Mouse (Mus musculus) layer of hippocampus, adult 6 months (tissue): Measurements from ENCODE around the gene Cox6a1. TPM values are rescaled to one million over a fixed set of nuclear protein-coding genes. Genes with fewer than 3 reads are reported as not detected.

Experiments
- long read RNA-seq, 2 experiments: library from polyadenylated mRNA; unstranded; transcript quantifications; one replicate each; pipeline ENCODE4 v2.0.0; 2019 to 2020
- polyA plus RNA-seq: library from polyadenylated mRNA; unstranded; fragments of <200 nt; fragmentation: Nextera tagmentation; gene quantifications from 2 replicates; pipeline ENCODE4 v1.2.3, GENCODE M21; 2021

Cox6a1 gene
- polyA plus RNA-seq: 2,766 and 2,985 TPM in 2 replicates
- long read RNA-seq, experiment 1, transcript Cox6a1-201 (3 exons, 571 nt): major isoform, 1,134 of 1,152 reads
- long read RNA-seq, experiment 1, transcript Cox6a1-202 (2 exons, 620 nt): minor isoform, 18 of 1,152 reads
- long read RNA-seq, experiment 1, partial matches to known transcripts: 0 of 1,152 reads
- long read RNA-seq, experiment 1, other reads (novel, unspliced or antisense): 0 of 1,152 reads
- long read RNA-seq, experiment 2, transcript Cox6a1-201 (3 exons, 571 nt): major isoform, 39 of 40 reads
- long read RNA-seq, experiment 2, partial matches to known transcripts: 0 of 40 reads
- long read RNA-seq, experiment 2, other reads (novel, unspliced or antisense): 0 of 40 reads

DNA sequence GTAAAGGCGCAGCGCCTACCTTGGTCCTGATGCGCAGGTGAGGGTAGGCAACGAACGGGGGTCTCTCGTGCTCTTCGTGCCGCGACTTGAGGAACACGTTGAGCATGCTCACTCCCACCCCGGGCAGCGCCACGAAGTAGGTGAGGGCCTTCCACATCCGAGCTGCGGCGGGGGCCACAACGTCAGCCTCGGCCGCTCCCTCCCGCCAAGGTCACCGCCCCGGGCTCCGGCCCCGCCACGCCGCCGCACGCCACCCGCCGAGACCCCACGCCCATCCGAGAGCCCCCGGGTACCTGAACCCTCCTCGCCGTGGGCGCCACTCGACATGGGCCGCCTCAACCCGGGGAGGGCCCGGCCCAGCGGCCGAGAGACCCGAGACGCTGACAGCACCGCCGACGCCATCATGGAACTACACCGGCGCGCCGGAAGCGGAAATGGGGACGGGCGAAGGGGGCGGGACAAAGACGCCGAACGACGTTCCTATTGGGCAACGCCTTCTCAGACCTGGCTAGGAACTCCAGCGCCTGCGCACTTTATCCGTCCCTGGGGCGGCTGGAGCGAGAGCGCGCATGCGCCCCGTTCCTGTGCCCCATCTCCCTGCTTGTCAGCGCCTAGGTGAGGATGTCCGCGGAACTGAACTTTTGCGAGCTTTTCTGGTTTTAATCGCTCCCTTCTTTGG lies at the start of gene Cox6a1:
Gene Cox6a1 (minus strand): TSS at position 436 of the 679 bp plus-strand sequence.

DNA sequence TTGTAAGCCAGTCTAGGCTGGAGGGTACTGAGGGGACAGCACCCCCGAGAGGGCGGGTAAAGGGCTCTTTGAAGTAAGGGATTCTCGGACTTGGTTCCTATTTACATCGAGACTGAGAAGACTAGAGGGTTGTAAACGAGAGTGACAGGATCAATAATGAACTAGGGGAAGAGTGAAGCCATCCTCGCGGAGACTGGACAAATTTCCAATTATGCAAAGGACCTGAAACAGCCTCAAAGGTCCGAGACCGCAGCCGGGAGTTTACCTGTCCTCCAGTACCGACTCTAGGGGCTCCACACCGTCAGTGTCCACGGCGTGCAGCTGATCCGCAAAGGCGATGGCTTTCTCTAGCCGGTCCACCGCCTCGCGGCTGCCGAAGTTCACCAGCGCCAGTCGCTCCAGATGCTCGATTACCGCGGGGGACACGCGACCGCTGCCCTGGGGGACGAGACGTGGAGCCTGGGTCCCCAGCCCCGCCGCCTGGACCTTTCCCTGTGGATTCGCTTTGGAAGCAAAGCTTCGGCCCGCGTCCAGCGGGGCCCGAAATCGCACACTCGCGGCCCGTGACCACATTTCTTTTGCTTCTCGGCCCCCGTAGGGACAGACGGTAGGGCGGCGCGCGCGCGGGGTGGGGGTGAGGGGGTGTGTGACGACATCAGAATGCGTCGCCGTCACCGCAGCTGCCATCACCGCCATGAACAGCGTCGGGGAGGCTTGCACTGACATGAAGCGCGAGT lies 8.0 kb downstream of the Cox6a1 start, which contains the start of the genes Gatc and Triap1:
Gene Gatc (minus strand): TSS at position 602 of the 737 bp plus-strand sequence.
Gene Triap1 (plus strand): TSS at position 649 of the 737 bp plus-strand sequence.

DNA sequence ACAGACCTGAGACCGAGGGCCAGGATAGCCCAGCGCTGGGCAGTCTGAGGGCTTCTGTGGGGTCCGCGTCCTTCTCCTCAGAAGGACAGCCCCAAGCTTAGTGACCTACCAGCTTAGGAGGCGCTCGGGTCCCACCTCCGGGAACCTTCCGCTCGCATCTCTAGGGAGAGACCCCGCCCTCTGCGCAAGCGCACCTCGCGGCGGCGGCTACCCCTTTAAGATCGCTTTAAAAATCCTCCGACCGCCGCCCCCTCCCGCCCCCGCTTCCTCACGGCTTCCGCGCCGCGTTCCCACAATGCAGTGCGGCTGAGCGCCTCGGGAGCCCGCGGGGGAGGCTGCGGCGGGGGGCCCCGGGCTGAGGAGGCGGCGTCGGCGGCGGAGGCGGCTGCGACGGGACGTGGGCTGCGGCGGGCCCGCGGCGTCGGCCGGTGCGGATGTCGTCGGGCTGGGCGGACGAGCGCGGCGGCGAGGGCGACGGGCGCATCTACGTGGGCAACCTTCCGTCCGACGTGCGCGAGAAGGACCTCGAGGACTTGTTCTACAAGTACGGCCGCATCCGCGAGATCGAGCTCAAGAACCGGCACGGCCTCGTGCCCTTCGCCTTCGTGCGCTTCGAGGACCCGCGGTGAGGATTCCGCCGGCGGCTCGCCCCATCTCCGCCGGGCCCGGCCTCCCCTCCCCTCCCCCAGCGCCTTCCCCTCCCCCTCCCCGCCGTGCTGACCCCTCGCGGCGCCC lies 21.7 kb downstream of the Cox6a1 start, which contains the start of gene Srsf9:
Gene Srsf9 (plus strand): TSS at position 303 of the 735 bp plus-strand sequence.

DNA sequence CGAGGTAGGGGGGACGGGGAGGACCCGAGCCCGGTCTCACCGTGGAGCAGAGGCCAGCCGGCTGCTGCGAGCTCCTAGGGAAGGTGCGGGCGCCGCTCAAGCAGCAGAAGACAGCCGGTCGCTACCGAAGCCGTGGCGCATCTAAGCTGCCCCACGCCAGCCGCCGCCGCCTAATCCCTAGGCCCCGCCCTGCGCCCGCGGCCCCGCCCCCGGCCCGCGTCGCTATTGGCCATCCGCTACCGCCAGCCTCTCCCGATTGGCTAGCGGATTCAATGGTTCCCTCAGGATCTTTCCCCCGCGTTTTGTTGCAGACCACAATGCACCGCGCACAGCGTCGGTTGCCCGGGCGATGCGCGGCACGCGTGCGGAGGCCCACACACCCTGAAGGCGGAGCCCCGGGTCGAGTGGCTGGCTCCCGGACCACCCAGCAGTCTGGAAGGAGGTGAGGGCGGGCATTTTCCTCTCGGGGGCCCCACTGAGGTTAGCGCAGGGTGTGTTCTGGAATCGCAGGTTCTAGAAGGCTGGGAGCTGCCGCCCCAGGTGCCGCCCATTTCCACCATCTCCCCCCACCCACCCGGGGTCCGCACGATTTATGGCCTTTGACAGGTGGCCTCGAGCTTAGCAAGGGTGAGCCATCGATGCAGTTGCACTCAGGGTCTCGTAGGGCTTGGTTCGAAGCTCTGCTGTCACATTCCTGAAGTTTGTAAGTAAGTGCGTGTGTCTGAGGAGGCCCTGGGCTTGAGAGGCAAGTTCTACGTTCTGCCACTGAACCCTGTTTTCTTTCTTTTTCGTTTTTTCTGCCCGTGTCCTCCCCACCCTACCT lies 47.8 kb downstream of the Cox6a1 start, which contains the start of gene Dynll1:
Gene Dynll1 (minus strand): TSS at position 208 of the 823 bp plus-strand sequence.

Other genes with a start within 250 kb of the Cox6a1 start
- gene Acads, start 229.6 kb downstream of the Cox6a1 start, polyA plus RNA-seq: 4.2 and 4.3 TPM in 2 replicates
- gene Unc119b, start 214.0 kb downstream of the Cox6a1 start, polyA plus RNA-seq: 17.7 and 19.2 TPM in 2 replicates
- 20.8 and 25.1 TPM in 2 replicates for gene Mlec, start 190.8 kb downstream of the Cox6a1 start, polyA plus RNA-seq
- 8.6 and 9.8 TPM in 2 replicates for gene Cabp1, start 154.6 kb downstream of the Cox6a1 start, polyA plus RNA-seq
- gene Pop5, start 113.1 kb downstream of the Cox6a1 start, polyA plus RNA-seq: 325 and 335 TPM in 2 replicates
- 49.6 and 52.5 TPM in 2 replicates for gene Rnf10, start 76.1 kb downstream of the Cox6a1 start, polyA plus RNA-seq
- 61.2 and 63.5 TPM in 2 replicates for gene Coq5, start 69.3 kb downstream of the Cox6a1 start, polyA plus RNA-seq
- 357 and 367 TPM in 2 replicates for gene Dynll1, start 48.0 kb downstream of the Cox6a1 start, polyA plus RNA-seq
- 32.8 and 35.5 TPM in 2 replicates for gene Srsf9, start 21.8 kb downstream of the Cox6a1 start, polyA plus RNA-seq
- 19.3 and 21.7 TPM in 2 replicates for gene Gatc, start 7.8 kb downstream of the Cox6a1 start, polyA plus RNA-seq
- gene Triap1, start 7.8 kb downstream of the Cox6a1 start, polyA plus RNA-seq: 45.2 and 46.4 TPM in 2 replicates
- 8.3 and 9.3 TPM in 2 replicates for gene Msi1, start 80.6 kb upstream of the Cox6a1 start, polyA plus RNA-seq
- gene Pla2g1b, start 117.3 kb upstream of the Cox6a1 start, polyA plus RNA-seq: not detected in 2 replicates
- gene Sirt4, start 135.7 kb upstream of the Cox6a1 start, polyA plus RNA-seq: 5.8 and 6.6 TPM in 2 replicates
- gene Pxn, start 157.7 kb upstream of the Cox6a1 start, polyA plus RNA-seq: 9.6 and 14.3 TPM in 2 replicates
- 731 and 804 TPM in 2 replicates for gene Rplp0, start 210.5 kb upstream of the Cox6a1 start, polyA plus RNA-seq
- 21.9 and 26.2 TPM in 2 replicates for gene Gcn1l1, start 216.3 kb upstream of the Cox6a1 start, polyA plus RNA-seq